Mouse (Mus musculus) ES-Bruce4 (cell line): ENCODE data around the gene Enkd1. TPM values are rescaled to one million over a fixed set of nuclear protein-coding genes. Genes with fewer than 3 reads are reported as not detected.

ENCODE experiments used
- H3K27ac ChIP-seq: 2 replicates; pipeline ENCODE4 v1.5.1; 2012; ENCODE audit warnings: low read length, inconsistent platforms; ENCODE audit not compliant: insufficient read depth
- H3K27me3 ChIP-seq: 2 replicates; pipeline ENCODE4 v1.6.1; 2012; ENCODE audit warnings: mild to moderate bottlenecking, low read length, inconsistent platforms; ENCODE audit not compliant: control insufficient read depth, poor library complexity, insufficient read depth, severe bottlenecking
- H3K36me3 ChIP-seq: 2 replicates; pipeline ENCODE4 v1.6.1; 2012; ENCODE audit warnings: inconsistent platforms, mild to moderate bottlenecking, low read length, moderate library complexity; ENCODE audit not compliant: control insufficient read depth, poor library complexity, insufficient read depth, severe bottlenecking
- H3K4me1 ChIP-seq: one replicate; pipeline ENCODE4 v1.8.1; 2011; ENCODE audit warnings: low read length; ENCODE audit not compliant: control insufficient read depth, insufficient read depth
- H3K4me3 ChIP-seq: 2 replicates; pipeline ENCODE4 v1.5.1; 2011; ENCODE audit warnings: low read depth, mild to moderate bottlenecking, low read length
- H3K9ac ChIP-seq: 2 replicates; pipeline ENCODE4 v1.6.1; 2012; ENCODE audit warnings: low read depth, mild to moderate bottlenecking, inconsistent platforms; ENCODE audit not compliant: poor library complexity, severe bottlenecking
- H3K9me3 ChIP-seq: replicated peaks from 2 replicates; pipeline ENCODE4 v1.6.1; 2012; ENCODE audit warnings: mild to moderate bottlenecking, low read length, inconsistent platforms; ENCODE audit not compliant: control insufficient read depth, poor library complexity, insufficient read depth, severe bottlenecking
- CTCF ChIP-seq: IDR thresholded peaks from one replicate; pipeline ENCODE4 v1.8.1; 2011; ENCODE audit warnings: low read depth, low read length
- EP300 ChIP-seq: IDR thresholded peaks from 2 replicates; pipeline ENCODE4 v1.6.1; 2011; ENCODE audit warnings: low read depth, low read length; ENCODE audit not compliant: insufficient read depth
- POLR2A ChIP-seq: IDR thresholded peaks from one replicate; pipeline ENCODE4 v1.8.1; 2011; ENCODE audit warnings: low read length; ENCODE audit not compliant: insufficient read depth
- polyA plus RNA-seq: library from polyadenylated mRNA; stranded (reverse); fragments of >200 nt; gene quantifications from 2 replicates; pipeline ENCODE4 v1.2.4, GENCODE M21; 2011; ENCODE audit warnings: low read depth; ENCODE audit not compliant: missing spikeins, insufficient read depth, insufficient read length

Gene Enkd1
- polyA plus RNA-seq, 1 experiment, result 18.6 TPM

DNA sequence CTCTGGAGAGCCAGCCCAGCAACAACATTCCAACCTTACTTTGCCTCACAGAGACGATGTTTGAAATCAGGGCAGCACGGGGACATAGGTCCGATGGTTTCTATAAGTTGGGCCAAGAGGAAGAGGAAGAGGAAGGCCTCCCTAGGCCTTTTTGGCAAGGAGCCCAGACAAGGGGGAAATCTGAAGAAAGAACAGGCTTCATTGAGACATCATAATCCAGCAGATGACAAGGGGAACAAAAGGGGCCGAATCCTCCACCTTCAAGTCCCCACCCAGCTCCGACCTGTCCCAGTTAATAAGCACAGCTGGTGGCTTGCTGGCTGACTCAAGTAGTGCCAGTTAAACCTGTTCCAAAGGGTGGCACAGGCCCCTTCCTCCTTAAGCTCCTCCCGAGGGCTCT lies 7.0 kb upstream of the Enkd1 start:
- Histone ChIP-seq H3K27ac (no peak overlapping the region), H3K36me3 (no peaks in the 10 kb centered on the region), H3K9ac (no peak overlapping the region), H3K4me1 (no peaks in the 10 kb centered on the region), H3K9me3 (no peaks in the 10 kb centered on the region), H3K27me3 (no peaks in the 10 kb centered on the region), H3K4me3 (no peak overlapping the region)
- TF ChIP-seq POLR2A (no peak), EP300 (no peak), CTCF (no peak)

GRCm38 (mm10) chr8:105714139-105714538 lies 6.1 kb upstream of the Enkd1 start:
- no peak overlapping the region for H3K9ac ChIP-seq
- TF ChIP-seq EP300 (no peak), POLR2A (no peak), CTCF (peak; percentile 83)

GRCm38 (mm10) chr8:105712286-105712685 lies 4.3 kb upstream of the Enkd1 start:
- Histone ChIP-seq H3K9ac (no peak overlapping the region), H3K9me3 (no peaks in the 10 kb centered on the region), H3K4me1 (no peaks in the 10 kb centered on the region), H3K36me3 (no peaks in the 10 kb centered on the region), H3K27me3 (no peaks in the 10 kb centered on the region), H3K27ac (no peak overlapping the region), H3K4me3 (no peak overlapping the region)
- no peak for TF ChIP-seq CTCF
- no peak for TF ChIP-seq POLR2A
- TF ChIP-seq EP300, result no peak

More at GRCm38 (mm10) chr8:105714139-105714538, 6.1 kb upstream of the Enkd1 start:
- Histone ChIP-seq H3K27ac (no peak overlapping the region), H3K4me3 (no peak overlapping the region), H3K9me3 (no peaks in the 10 kb centered on the region), H3K36me3 (no peaks in the 10 kb centered on the region), H3K27me3 (no peaks in the 10 kb centered on the region), H3K4me1 (no peaks in the 10 kb centered on the region)

- no peak for TF ChIP-seq EP300
- no peak for TF ChIP-seq POLR2A
- no peak for TF ChIP-seq CTCF
- peak overlapping the region; percentile 46 for H3K9ac ChIP-seq
- H3K27me3 ChIP-seq, result no peaks in the 10 kb centered on the region
- H3K4me3 ChIP-seq, result peak overlapping the region; percentile 37
- no peaks in the 10 kb centered on the region for H3K9me3 ChIP-seq
- no peak overlapping the region for H3K27ac ChIP-seq
- no peaks in the 10 kb centered on the region for H3K4me1 ChIP-seq
- H3K36me3 ChIP-seq, result no peaks in the 10 kb centered on the region
These were observed 1.3 kb upstream of the Enkd1 start for GRCm38 (mm10) chr8:105709317-105709716.

GRCm38 (mm10) chr8:105708675-105709074 lies 665 bp upstream of the Enkd1 start:
- Histone ChIP-seq H3K9ac (no peak overlapping the region), H3K4me1 (no peaks in the 10 kb centered on the region), H3K36me3 (peaks cover under 1% of the 10 kb centered on the region), H3K9me3 (no peaks in the 10 kb centered on the region), H3K27me3 (no peaks in the 10 kb centered on the region), H3K4me3 (no peak overlapping the region), H3K27ac (no peak overlapping the region)
- TF ChIP-seq EP300, result no peak
- no peak for TF ChIP-seq CTCF
- TF ChIP-seq POLR2A, result no peak

DNA sequence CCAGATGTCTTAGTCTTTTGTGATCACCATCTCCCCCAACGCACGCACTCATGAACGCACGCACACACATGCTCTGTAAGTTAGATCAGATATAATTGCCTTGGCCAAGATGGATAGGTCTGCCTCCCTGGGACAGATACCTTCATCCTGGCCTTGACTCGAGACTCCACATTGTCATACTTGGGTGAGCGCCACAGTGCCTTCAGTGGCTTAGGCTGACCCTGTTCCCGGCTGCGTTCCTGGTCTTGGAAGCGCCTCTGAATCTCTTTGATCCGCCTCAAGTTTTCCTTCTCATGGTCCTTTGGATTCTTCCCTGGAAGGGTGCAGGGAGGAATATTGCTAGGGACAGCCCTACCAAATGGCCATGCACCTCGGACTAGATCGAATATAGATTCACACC lies 1.6 kb downstream of the Enkd1 start:
- TF ChIP-seq EP300 (no peak), POLR2A (no peak), CTCF (no peak)
- no peak overlapping the region for H3K27ac ChIP-seq
- H3K4me3 ChIP-seq, result no peak overlapping the region
- H3K27me3 ChIP-seq, result no peaks in the 10 kb centered on the region
- peaks cover 11% of the 10 kb centered on the region for H3K36me3 ChIP-seq
- H3K4me1 ChIP-seq, result no peaks in the 10 kb centered on the region
- peak overlapping the region; percentile 81; the same call in 1 of the 2 replicates for H3K9ac ChIP-seq
- H3K9me3 ChIP-seq, result no peaks in the 10 kb centered on the region
